Mouse (Mus musculus): ENCODE data around the gene Kl. TPM values are rescaled to one million over a fixed set of nuclear protein-coding genes. Genes with fewer than 3 reads are reported as not detected.

Gene Kl
- polyA plus RNA-seq, 1 experiment = 159 TPM

DNA sequence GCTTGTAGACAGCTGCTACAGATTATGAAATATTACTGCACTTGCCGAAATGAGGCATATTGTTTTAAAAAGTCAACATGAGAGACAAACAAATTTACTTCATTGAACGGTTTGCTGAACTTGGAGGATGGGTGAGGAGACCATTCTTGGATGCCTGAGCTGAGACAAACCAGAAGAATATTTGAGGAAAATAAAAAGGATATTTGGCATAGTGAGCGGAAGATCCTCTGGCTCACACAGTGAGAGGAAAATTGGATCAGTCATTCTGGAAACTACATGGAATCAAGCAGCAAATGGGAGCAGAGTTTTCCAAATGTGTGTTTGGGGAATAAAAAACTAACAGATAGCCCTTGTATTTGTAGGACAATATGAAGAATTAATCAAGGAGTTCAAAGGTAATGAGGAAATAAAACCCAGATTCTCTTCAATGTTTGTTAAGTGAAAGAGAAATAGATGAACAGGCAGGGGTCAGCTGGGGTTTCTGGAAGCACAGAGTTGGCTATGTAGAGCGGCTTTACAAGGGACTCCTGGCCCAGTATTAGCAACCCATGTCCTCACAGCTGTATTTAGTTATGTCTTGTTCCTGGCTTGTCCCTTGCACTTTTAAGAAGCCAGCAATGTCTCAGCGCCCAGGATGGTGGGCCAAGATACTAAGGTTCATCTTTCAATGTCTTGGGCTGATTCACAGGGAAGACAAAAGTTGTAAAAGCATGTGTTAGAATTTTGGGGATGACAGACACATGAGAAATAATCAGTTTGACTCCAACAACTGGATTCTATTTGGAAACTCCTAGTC is 27.1 kb downstream of the Kl start:
- Histone ChIP-seq H3K27me3 (replicated peaks; ENCODE audit: control insufficient read depth, insufficient read depth, low read length) (no peaks in the 10 kb centered on the region), H3K4me3 (ENCODE audit: insufficient read depth, low read depth, low read length) (no peak overlapping the region), H3K4me1 (ENCODE audit: control insufficient read depth, insufficient read depth, low read length) (peaks cover 6% of the 10 kb centered on the region; the same call in 1 of the 2 replicates), H3K27ac (ENCODE audit: insufficient read depth, low read depth, low read length) (peak overlapping the region; percentile 69), H3K36me3 (ENCODE audit: control insufficient read depth, insufficient read depth, low read length) (peaks cover 16% of the 10 kb centered on the region)
- no peak for TF ChIP-seq POLR2A (IDR thresholded peaks at IDR 0.05; ENCODE audit: low read depth, low read length)
- TF ChIP-seq CTCF (conservative IDR thresholded peaks at IDR 0.05; ENCODE audit: insufficient read depth, insufficient read length, low read depth, low read length) = no peak
- DNase-seq = no peak
- 79% methylated on average over 5 of the region's 5 CpGs for WGBS

DNA sequence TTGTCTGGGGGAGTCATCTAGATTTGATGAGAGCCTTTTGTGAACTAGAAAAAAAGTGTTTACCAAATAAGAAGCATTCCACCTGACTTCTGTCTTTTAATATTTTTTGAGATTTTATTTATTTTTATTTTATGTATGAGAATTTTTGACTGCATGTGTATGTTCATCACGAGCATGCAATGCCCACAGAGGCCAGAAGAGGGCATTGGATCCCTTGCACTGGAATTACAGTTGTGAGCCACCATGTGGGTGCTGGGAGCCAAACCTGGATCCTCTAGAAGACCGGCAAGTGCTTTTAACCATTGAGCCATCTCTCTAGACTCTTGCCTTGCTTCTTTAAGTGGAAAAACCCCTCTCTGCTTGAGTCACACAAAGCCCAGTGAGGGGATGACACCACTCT is 29.7 kb downstream of the Kl start:
- Histone ChIP-seq H3K27ac (ENCODE audit: insufficient read depth, low read depth, low read length) (no peak overlapping the region), H3K36me3 (ENCODE audit: control insufficient read depth, insufficient read depth, low read length) (peaks cover 17% of the 10 kb centered on the region), H3K4me1 (ENCODE audit: control insufficient read depth, insufficient read depth, low read length) (peaks cover 2% of the 10 kb centered on the region; the same call in 1 of the 2 replicates), H3K27me3 (replicated peaks; ENCODE audit: control insufficient read depth, insufficient read depth, low read length) (no peaks in the 10 kb centered on the region), H3K4me3 (ENCODE audit: insufficient read depth, low read depth, low read length) (no peak overlapping the region)
- DNase-seq = no peak
- WGBS = 95% methylated on average over 2 of the region's 2 CpGs
- TF ChIP-seq POLR2A (IDR thresholded peaks at IDR 0.05; ENCODE audit: low read depth, low read length) (no peak), CTCF (conservative IDR thresholded peaks at IDR 0.05; ENCODE audit: insufficient read depth, insufficient read length, low read depth, low read length) (no peak)

DNA sequence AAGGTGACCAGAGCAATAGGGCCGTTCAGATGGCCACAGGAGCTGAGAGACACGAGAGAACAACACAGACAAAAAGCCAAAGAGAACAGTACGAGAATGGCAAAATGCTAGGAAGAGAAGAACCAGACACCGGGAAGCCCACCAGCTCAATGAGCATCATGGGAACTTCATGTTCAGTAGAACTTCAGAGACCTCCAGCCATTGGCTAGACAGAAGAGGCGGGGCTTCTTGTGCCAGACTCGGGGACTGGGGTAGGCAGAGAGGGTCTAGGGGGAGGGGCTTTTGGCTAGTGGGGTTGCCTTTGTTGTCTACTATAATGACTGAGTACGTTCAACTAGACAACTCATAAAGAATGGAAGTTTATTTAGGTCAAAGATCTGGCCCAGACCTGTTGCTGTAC is 41.7 kb downstream of the Kl start:
- H3K27me3 ChIP-seq (replicated peaks; ENCODE audit: control insufficient read depth, insufficient read depth, low read length) = no peaks in the 10 kb centered on the region
- peaks cover 15% of the 10 kb centered on the region for H3K36me3 ChIP-seq (ENCODE audit: control insufficient read depth, insufficient read depth, low read length)
- TF ChIP-seq POLR2A (IDR thresholded peaks at IDR 0.05; ENCODE audit: low read depth, low read length) = no peak
- TF ChIP-seq CTCF (conservative IDR thresholded peaks at IDR 0.05; ENCODE audit: insufficient read depth, insufficient read length, low read depth, low read length) = no peak
- WGBS = 95% methylated on average over 7 of the region's 7 CpGs
- no peak overlapping the region for H3K27ac ChIP-seq (ENCODE audit: insufficient read depth, low read depth, low read length)
- DNase-seq = no peak
- no peaks in the 10 kb centered on the region for H3K4me1 ChIP-seq (ENCODE audit: control insufficient read depth, insufficient read depth, low read length)
- H3K4me3 ChIP-seq (ENCODE audit: insufficient read depth, low read depth, low read length) = no peak overlapping the region

DNA sequence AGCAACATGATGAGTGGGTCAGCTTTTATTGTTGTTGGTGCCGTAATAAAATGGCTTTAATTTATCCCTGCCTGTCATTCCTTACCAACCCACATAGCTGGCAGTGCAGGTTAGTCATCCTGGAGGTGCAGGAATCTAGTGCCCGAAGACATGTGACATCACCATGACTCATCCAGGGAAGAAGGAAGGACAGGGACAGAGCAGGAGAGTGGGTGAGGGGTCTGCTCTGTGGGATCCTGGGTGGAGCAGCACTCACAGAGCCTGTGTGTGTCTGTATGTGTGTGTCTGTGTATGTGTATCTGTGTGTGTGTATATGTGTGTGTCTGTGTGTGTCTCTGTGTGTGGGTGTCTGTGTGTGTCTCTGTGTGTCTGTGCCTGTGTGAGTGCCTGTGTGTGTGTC is 44.2 kb downstream of the Kl start:
- no peaks in the 10 kb centered on the region for H3K27me3 ChIP-seq (replicated peaks; ENCODE audit: control insufficient read depth, insufficient read depth, low read length)
- no peaks in the 10 kb centered on the region for H3K4me1 ChIP-seq (ENCODE audit: control insufficient read depth, insufficient read depth, low read length)
- no peak for DNase-seq
- H3K4me3 ChIP-seq (ENCODE audit: insufficient read depth, low read depth, low read length) = no peak overlapping the region
- WGBS = 62% methylated on average over 2 of the region's 2 CpGs
- peaks cover 11% of the 10 kb centered on the region for H3K36me3 ChIP-seq (ENCODE audit: control insufficient read depth, insufficient read depth, low read length)
- no peak overlapping the region for H3K27ac ChIP-seq (ENCODE audit: insufficient read depth, low read depth, low read length)
- no peak for TF ChIP-seq POLR2A (IDR thresholded peaks at IDR 0.05; ENCODE audit: low read depth, low read length)
- TF ChIP-seq CTCF (conservative IDR thresholded peaks at IDR 0.05; ENCODE audit: insufficient read depth, insufficient read length, low read depth, low read length) = no peak

DNA sequence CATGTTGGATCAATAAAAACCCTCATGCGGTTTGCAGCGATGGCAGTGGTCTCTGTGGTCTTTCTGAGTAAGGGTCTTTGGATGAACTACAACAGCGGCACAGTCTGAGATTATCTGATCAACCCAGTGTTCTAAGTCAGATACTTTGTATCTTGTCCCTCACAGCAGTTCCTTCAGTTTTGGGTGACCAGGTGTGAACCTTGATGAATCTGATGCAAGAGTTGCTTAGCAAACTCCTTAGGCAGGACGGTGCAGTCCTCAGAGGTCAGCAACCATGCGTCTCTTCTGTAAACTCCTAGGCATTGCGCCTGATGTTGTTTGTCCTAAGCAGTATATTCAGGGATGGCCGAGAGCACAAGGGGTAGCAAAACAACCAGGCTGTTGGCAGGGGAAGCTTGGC is 48.7 kb downstream of the Kl start:
- DNase-seq = no peak
- H3K27me3 ChIP-seq (replicated peaks; ENCODE audit: control insufficient read depth, insufficient read depth, low read length) = no peaks in the 10 kb centered on the region
- no peaks in the 10 kb centered on the region for H3K4me1 ChIP-seq (ENCODE audit: control insufficient read depth, insufficient read depth, low read length)
- H3K4me3 ChIP-seq (ENCODE audit: insufficient read depth, low read depth, low read length) = no peak overlapping the region
- no peaks in the 10 kb centered on the region for H3K36me3 ChIP-seq (ENCODE audit: control insufficient read depth, insufficient read depth, low read length)
- 89% methylated on average over 7 of the region's 7 CpGs for WGBS
- TF ChIP-seq POLR2A (IDR thresholded peaks at IDR 0.05; ENCODE audit: low read depth, low read length) (no peak), CTCF (conservative IDR thresholded peaks at IDR 0.05; ENCODE audit: insufficient read depth, insufficient read length, low read depth, low read length) (no peak)
- H3K27ac ChIP-seq (ENCODE audit: insufficient read depth, low read depth, low read length) = no peak overlapping the region

DNA sequence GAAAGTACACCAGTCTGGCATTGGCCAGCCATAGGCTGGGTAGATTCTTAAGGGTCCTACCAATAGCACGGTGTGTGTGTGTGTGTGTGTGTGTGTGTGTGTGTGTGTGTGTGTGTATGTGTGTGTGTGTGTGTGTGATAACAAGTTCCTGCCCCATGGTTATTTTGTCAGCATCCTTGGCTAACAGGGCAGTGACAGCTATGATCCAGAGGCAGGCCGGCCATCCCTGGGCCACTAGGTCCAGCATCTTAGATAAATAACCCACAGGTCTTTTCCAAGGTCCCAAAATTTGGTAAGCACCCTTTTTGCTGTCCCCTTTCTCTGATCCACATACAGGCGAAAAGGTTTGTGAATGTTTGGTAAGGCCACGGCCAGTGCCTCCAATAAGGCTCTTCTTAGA is 49.6 kb downstream of the Kl start:
- H3K27ac ChIP-seq (ENCODE audit: insufficient read depth, low read depth, low read length) = no peak overlapping the region
- no peaks in the 10 kb centered on the region for H3K4me1 ChIP-seq (ENCODE audit: control insufficient read depth, insufficient read depth, low read length)
- TF ChIP-seq CTCF (conservative IDR thresholded peaks at IDR 0.05; ENCODE audit: insufficient read depth, insufficient read length, low read depth, low read length) (no peak), POLR2A (IDR thresholded peaks at IDR 0.05; ENCODE audit: low read depth, low read length) (no peak)
- H3K27me3 ChIP-seq (replicated peaks; ENCODE audit: control insufficient read depth, insufficient read depth, low read length) = no peaks in the 10 kb centered on the region
- WGBS = 97% methylated on average over 4 of the region's 4 CpGs
- H3K4me3 ChIP-seq (ENCODE audit: insufficient read depth, low read depth, low read length) = no peak overlapping the region
- no peak for DNase-seq
- no peaks in the 10 kb centered on the region for H3K36me3 ChIP-seq (ENCODE audit: control insufficient read depth, insufficient read depth, low read length)

DNA sequence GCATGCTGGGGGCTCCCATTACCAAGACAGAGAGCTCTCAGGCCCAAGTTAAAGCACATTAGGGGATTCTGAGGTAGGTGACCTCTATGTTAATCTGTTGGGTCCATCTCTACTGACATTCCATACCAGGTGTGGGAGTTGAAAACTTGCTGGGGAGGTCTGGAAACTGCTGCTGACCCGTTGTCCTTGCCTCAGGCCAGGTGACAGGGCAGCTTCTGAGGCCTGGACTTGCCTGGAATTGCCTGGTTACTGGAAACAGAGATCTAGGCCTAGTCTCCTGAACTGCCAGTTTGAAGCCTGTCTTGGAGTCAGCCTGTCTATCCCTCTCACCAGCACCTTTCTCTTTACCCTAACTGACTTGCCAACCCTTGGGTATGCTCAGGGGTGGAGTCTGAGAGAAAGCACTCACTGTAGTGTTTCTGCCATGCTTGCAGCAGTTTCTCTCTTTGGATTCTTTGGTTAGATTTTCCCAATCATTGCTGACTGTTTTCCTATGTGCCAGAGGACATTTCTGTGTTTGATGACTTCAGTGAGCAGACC is 51.9 kb downstream of the Kl start:
- no peak overlapping the region for H3K4me3 ChIP-seq (ENCODE audit: insufficient read depth, low read depth, low read length)
- DNase-seq = peak; percentile 34
- H3K36me3 ChIP-seq (ENCODE audit: control insufficient read depth, insufficient read depth, low read length) = no peaks in the 10 kb centered on the region
- no peak overlapping the region for H3K27ac ChIP-seq (ENCODE audit: insufficient read depth, low read depth, low read length)
- no peaks in the 10 kb centered on the region for H3K27me3 ChIP-seq (replicated peaks; ENCODE audit: control insufficient read depth, insufficient read depth, low read length)
- TF ChIP-seq CTCF (conservative IDR thresholded peaks at IDR 0.05; ENCODE audit: insufficient read depth, insufficient read length, low read depth, low read length) (no peak), POLR2A (IDR thresholded peaks at IDR 0.05; ENCODE audit: low read depth, low read length) (no peak)
- WGBS = 53% methylated on average over 1 of the region's 1 CpGs
- no peaks in the 10 kb centered on the region for H3K4me1 ChIP-seq (ENCODE audit: control insufficient read depth, insufficient read depth, low read length)

Data from kidney, adult 2 months (tissue).